Mouse (Mus musculus): ENCODE measurements around the gene Prkab1.

Gene Prkab1

GRCm38 (mm10) chr5:116017391-116017790 lies 6.9 kb downstream of the Prkab1 start:
- no peak for DNase-seq

DNA sequence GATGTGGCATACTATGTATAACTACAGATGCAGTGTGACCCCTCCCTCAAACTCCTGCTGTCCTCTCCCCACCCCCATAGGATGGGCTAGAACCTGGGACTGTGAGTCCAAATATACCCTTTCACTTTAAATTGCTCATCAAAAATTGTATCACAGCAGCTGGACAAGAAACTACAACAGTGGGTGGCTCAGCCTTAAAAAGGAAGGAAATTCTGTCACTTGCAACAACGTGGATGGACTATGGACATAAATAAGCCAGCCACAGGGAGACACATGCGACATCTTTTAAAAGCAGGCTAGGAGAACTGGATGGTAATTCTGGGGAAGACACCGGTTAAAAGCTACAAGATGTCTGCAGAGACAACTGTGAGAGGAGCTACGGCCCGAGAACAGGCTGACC lies 7.8 kb downstream of the Prkab1 start:
- no peak for DNase-seq

DNA sequence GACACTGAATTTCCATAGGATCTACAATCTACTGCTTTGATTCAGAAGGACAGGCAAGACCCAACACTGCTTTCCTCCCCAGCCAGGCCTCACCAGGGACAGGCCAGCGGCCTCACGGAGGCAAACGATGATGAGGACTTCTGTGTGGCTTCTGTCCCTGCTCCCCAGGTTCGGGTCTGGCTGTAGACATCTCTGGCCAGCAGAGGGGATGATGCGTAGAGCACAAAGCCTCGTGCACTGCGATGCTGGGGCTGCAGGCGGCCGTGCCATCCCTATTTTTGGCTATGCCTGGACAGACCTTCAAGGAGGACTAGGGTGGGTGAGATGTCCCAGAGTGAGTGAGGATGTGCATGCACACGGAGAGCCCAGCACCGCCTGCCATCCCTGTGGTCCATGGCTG lies 10.1 kb downstream of the Prkab1 start:
- DNase-seq = no peak

GRCm38 (mm10) chr5:116013821-116014220 lies 10.5 kb downstream of the Prkab1 start:
- no peak for DNase-seq

- DNase-seq = no peak
Observed at GRCm38 (mm10) chr5:116012503-116012902, 11.8 kb downstream of the Prkab1 start.

DNA sequence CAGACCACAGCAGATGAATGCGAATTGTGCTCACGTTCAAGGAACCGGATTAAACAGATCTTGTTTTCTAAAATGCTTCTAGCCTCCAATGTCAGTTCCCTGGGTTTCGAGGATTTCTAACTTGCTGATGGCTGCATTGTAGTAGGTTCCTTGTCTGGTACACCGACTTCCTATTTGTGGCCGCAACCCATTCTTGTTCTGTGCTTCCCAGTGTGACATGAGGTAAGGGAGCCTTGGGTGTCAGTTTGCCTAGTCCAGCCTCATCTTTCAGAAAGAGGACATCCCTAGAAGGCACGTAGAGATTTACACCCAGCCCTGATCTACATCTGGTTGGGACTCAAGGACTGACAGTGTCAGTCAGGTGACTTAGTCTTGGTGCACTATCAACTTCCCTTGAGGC lies 12.6 kb downstream of the Prkab1 start:
- no peak for DNase-seq

GRCm38 (mm10) chr5:116009884-116010627 lies 14.3 kb downstream of the Prkab1 start:
- peak; percentile 30 for DNase-seq

DNA sequence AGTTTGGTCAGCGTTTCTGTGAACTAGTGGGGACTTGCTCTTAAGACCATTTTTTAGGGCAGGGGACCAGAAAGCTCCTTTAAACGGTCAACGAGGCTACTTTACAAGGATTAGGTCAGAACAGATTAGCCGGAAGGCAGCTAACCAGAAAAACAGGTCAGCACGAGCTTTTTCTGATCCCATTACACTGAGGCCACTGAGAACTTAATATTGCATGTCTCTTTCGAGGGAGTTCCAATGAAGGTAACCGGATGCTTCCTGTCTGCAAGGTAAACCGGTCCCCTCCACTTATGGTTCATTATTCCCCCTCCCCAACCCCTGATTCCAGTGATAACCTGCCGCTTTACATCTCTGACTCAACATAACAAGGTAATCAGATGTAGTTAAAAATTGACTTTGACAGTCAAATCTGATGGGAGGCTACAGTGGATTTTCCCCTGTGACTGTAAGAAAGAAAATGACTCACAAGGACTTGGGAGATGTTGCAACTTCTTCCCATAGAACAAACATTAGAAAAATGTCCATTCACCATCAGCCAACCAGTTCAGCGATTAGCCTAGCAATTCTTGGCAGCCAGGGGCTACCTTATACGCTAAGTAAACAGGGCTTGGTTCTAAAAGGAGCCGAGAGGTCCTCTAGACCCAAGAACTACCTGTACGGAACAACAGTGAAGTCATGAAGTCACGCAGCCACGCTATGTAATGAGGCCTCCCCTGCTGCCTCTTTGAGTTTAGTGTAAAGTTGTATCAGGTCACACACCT lies 15.0 kb downstream of the Prkab1 start:
- peak; percentile 35 for DNase-seq

GRCm38 (mm10) chr5:116007723-116008122 lies 16.6 kb downstream of the Prkab1 start:
- peak; percentile 28 for DNase-seq

GRCm38 (mm10) chr5:116006324-116007099 lies 17.8 kb downstream of the Prkab1 start:
- peak; percentile 45 for DNase-seq

GRCm38 (mm10) chr5:116004271-116004670 lies 20.0 kb downstream of the Prkab1 start:
- DNase-seq = no peak

DNA sequence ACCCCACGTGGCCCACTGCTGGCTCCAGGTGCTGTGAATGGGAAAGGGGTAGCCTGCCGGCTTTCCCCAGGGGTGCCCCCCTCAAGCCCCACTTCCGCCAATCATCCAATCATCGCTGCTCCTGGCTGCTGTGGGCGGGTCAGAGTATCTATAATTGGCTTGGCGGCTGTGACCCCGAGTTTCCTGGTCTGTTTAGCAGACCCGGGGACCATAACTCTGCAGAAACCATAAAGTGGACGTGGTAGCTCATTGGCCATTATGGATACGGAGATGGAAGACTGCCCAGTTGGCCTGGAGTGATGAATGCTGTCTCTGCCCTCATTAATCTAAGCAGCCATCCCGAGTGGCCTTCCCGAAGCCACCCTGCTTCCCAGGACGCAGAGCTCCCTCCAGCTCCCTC lies 20.5 kb downstream of the Prkab1 start:
- DNase-seq = peak; percentile 61

- no peak for DNase-seq
Observed at GRCm38 (mm10) chr5:116003154-116003553, 21.2 kb downstream of the Prkab1 start.

DNA sequence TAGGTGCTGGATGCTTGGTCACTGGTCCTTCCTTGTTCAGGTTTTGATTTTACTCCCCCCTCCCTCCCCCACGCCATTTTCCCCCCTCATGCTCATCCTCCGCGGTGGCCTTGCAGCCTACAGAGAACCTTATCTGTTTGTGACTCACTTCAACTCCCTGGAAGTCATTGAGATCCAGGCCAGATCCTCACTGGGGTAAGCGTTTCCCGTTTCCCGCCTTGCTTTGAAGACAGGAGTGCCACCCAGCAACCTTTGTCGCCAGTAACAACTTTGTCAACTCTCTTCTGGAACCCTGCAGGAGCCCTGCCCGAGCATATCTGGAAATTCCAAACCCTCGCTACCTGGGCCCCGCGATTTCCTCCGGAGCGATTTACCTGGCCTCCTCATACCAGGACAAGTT lies 26.9 kb downstream of the Prkab1 start:
- DNase-seq = no peak

- DNase-seq = no peak
Observed at GRCm38 (mm10) chr5:115994101-115994500, 30.2 kb downstream of the Prkab1 start.

- no peak for DNase-seq
Observed at GRCm38 (mm10) chr5:115991717-115992116, 32.6 kb downstream of the Prkab1 start.

- no peak for DNase-seq
Observed at GRCm38 (mm10) chr5:115987284-115987683, 37.0 kb downstream of the Prkab1 start.

DNA sequence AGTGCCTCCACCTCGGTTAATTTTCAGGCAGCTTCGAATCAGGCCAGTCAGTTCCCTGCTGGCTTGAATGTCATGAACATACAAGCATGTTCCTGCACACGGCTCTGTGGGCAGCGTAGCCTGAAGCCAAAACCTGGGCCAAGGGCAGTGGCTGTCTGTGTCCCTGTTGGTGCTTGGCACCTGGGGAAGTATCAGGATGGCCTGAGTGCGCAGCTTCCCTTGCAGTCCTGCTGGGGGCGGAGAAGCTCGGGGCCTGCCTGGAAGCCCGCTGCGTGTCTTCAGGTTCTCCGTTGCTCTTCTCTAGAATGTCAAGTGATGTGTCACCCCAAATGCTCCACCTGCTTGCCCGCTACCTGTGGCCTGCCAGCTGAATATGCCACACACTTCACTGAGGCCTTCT lies 39.2 kb downstream of the Prkab1 start:
- no peak for DNase-seq

GRCm38 (mm10) chr5:115984392-115984791 lies 39.9 kb downstream of the Prkab1 start:
- DNase-seq = no peak

DNA sequence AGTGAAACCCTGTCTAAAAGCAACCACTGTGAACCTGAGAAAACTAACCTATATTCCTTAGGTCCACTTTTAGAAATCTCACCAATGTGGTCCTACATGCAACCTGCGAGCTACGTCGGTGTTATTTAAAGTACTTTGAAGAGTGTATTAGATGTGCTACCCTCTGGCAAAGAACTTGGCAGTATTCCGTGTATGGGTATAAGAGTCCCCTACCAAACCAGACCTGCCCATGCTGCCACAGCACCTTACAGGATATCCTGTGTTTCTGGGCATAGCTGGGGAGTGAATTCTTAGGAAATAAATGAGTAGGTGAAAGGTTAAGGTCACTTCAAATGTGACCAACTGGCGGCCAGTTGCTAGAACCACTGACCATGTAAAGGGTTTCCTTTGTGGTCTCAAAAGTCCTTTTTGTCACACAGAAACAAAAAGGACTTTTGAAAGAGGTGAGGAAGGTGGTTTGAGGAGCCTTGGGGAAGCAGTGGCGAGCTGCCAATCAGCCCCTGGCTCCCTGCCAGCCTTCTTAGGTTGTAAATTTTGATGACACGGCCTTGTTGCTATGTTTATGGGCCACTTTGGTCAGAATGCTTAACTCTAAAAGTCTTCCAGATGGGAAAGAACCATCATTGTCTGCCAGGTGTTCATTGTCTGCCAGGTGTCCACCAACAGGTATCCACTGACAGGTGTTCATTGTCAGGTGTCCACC lies 41.5 kb downstream of the Prkab1 start:
- DNase-seq = peak; percentile 89

DNA sequence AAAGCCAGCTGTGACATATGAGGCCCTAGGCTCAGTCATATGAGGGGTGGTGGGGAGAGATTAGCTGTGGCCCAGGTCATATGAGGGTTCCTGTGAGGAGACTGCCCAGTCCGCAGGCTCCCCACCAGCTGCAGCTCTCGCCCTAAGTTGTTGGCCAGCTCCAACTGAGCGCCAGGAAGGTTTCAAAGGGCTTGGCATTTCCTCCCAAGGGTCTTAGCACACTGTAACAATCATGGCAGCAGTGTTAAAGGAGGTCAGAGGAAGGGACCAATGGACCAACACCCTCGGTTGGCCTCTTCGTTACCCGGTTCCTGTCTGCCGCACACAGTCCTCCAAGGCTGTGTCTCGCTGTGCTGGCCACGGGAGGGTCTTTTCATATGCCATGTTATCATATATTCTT lies 43.8 kb downstream of the Prkab1 start:
- peak; percentile 40 for DNase-seq

- DNase-seq = peak; percentile 25
Observed at GRCm38 (mm10) chr5:115979134-115979696, 45.1 kb downstream of the Prkab1 start.

DNA sequence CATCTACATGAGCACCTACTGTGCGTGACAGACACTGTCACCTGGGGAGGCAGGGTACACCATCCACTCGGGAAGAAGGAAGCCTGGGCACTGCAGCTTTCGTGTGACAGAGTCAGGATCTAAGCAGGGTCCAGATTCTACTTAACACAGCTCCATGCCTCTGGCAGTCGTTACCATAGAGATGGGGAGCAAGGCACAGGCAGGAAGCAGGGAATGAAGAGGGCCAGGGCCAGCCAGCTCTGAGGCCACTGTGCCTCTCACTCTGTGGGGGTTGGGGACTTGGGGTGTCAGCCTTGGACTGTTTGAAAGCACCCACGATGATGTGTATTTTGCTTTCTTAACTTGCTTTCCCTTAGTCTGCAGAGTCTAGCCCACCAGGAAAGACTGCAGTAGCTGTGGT lies 46.1 kb downstream of the Prkab1 start:
- DNase-seq = peak; percentile 16
